Mouse (Mus musculus): Measurements from ENCODE around the gene Smim9.
A peak's percentile ranks its signal among the peaks of the same experiment; 100 is the strongest.
"Not testable (repeated sequence)": the region's sequence is repeated elsewhere in the genome, so short reads cannot be mapped to it uniquely, and the experiment has no call there.

The Smim9 gene

GRCm38 (mm10) chrX:75163670-75164069 is at the start of gene Smim9:
Gene Smim9 (minus strand): TSS chrX:75163770.
- no peak for DNase-seq (ENCODE audit: low read depth, low spot score)

GRCm38 (mm10) chrX:75155576-75156243 is 7.9 kb downstream of the Smim9 start:
- peak; percentile 39 for DNase-seq (ENCODE audit: low read depth, low spot score)

DNA sequence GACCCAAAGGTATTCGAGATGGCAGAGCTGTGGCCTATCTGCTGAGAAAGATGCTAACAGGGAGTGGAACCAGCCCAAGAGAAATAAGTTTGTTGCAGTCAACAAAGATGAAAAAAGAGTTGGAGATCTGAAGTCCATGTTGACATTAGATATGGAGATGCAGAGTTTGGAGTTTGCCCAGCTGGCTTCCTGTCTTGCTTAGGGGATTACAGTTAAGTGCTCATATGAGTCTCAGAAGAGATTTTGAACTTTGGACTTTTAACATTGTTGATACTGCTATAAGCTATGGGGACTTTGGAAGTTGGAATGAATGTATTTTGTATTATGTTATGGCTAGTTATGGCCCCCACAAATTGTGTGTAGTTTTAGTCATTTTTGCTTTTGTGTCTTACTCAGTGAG is 11.3 kb downstream of the Smim9 start:
- no peak for DNase-seq (ENCODE audit: low read depth, low spot score)

GRCm38 (mm10) chrX:75150304-75150703 is 13.3 kb downstream of the Smim9 start:
- DNase-seq (ENCODE audit: low read depth, low spot score), result no peak

DNA sequence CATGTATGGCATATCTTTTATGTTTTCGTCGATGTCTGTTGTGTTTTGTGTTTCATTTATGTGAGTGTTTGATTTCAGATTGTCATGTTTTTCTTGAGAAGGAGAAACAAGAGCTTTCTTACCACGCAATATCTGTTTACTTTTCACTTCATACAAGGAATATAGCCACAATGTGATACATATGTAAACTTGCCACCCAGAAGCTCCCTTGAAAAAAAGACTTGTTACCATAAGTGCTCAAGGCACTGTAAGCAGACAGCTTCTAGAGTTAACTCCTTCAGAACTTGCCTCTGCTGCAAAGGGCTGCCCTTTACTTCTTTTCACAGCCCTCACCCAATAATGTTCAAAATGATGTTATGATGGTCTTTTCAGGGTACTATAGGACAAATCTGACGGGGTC is 15.2 kb downstream of the Smim9 start:
- no peak for DNase-seq (ENCODE audit: low read depth, low spot score)

GRCm38 (mm10) chrX:75143124-75143555 is 20.4 kb downstream of the Smim9 start:
- DNase-seq (ENCODE audit: low read depth, low spot score), result not testable (repeated sequence)

DNA sequence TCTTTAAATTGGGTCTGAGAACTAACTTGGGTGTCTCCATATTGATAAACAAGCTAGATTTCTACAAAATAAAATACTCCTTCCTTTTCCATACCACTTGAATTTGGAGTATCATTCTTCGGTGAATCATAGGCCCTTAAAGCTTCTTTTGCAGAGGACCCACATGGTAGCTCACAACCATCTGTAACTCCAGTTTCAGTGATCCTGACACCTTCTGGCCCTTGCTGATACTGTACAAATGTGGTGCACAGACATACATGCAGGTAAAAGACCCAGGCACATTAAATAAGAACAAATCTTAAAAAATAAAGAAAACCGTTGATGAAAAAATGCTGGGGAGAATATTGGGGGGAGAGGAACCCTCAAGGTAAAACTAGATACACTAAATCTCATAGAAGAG is 25.4 kb downstream of the Smim9 start:
- no peak for DNase-seq (ENCODE audit: low read depth, low spot score)

- DNase-seq (ENCODE audit: low read depth, low spot score), result no peak
Measured at GRCm38 (mm10) chrX:75137729-75138128, 25.8 kb downstream of the Smim9 start.

GRCm38 (mm10) chrX:75136938-75137337 is 26.6 kb downstream of the Smim9 start:
- no peak for DNase-seq (ENCODE audit: low read depth, low spot score)

- peak; percentile 84 for DNase-seq (ENCODE audit: low read depth, low spot score)
Measured at GRCm38 (mm10) chrX:75130467-75131160, 33.0 kb downstream of the Smim9 start, which contains the start of gene Mpp1. Gene Mpp1 (minus strand): TSS chrX:75131016.

GRCm38 (mm10) chrX:75129474-75129873 is 34.1 kb downstream of the Smim9 start:
- DNase-seq (ENCODE audit: low read depth, low spot score), result no peak

- DNase-seq (ENCODE audit: low read depth, low spot score), result peak; percentile 1
Measured at GRCm38 (mm10) chrX:75128333-75128980, 35.1 kb downstream of the Smim9 start.

- no peak for DNase-seq (ENCODE audit: low read depth, low spot score)
Measured at GRCm38 (mm10) chrX:75126893-75127292, 36.7 kb downstream of the Smim9 start.

DNA sequence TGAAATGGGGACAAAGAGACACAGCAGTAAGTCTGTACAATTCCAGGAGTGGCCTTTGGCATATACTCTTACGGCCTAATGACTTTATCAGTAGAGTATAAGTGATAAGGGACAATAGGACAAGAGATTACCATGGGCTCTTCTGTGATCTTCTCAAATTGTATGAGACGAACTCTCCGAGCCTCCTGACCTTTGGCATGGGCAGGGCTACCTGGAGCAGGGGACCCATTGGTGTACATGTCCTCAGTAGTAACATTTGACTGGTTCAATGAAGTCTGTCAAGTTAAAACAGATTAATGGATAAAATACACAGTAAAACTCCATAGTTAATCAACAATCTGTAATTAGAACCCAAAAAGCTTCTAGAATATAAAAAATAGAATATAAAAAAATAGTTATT is 38.0 kb downstream of the Smim9 start:
- no peak for DNase-seq (ENCODE audit: low read depth, low spot score)

DNA sequence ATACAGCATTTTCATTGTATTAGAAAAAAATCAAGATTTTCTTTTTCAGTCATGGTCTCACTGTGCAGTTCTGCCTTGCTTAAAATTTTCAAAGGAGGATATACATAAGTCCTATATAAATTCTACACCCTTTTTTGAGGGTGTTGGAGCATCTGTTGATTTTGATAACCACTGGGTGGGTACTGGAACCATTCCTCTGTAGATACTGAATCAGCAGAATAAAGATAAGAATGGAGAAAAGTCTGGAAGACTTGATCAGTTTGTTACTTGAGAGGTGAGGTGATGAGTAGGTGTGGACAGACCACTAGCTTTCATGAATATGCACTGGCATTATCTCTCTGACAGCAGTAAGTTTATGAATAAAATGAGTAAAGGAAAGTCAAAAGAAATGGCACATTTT is 48.0 kb downstream of the Smim9 start:
- no peak for DNase-seq (ENCODE audit: low read depth, low spot score)

DNA sequence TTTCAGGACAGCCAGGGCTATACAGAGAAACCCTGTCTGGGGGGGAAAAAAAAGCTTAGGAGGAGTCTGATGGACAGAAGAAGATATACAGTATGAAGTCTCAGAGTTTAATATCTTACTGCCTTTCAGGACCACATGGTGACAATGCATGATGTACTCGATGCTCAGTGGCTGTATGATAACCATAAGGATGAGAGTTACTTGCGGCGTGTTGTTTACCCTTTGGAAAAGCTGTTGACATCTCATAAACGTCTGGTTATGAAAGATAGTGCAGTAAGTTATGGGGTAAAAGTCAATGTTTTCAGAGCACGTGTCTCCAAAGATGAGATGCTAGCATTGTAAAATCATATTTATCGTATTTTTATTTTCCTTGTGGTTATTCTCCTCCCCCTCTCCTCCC is 61.3 kb downstream of the Smim9 start:
- DNase-seq (ENCODE audit: low read depth, low spot score), result no peak

DNA sequence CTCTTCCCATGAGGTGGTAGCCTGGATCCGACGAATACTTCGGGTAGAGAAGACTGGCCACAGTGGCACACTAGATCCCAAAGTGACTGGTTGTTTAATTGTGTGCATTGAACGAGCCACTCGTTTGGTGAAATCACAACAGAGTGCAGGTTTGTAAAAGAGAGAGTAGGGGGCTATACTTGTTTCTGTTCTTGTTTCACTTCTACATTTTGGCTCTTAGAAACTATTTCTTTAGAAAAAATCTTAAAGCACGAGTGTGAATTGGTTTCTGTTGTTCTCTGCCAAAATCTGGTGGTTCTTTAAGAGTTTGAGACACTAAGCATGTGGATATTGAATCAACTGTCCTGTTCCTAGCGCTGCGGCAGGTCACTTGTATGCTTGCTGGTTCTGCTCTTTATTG is 64.8 kb downstream of the Smim9 start:
- DNase-seq (ENCODE audit: low read depth, low spot score), result no peak

- no peak for DNase-seq (ENCODE audit: low read depth, low spot score)
Measured at GRCm38 (mm10) chrX:75096163-75096770, 67.3 kb downstream of the Smim9 start.

All from mesoderm, embryonic 11.5 days (tissue).